Mouse (Mus musculus) midbrain, postnatal 0 days (tissue): ENCODE results near the gene Ermp1. TPM values are rescaled to one million over a fixed set of nuclear protein-coding genes. Genes with fewer than 3 reads are reported as not detected.

Source experiments
- ATAC-seq: fragments of 200-750 bp; cut with Nextera tagmentation; 2 replicates; pipeline ENCODE4 v1.8.0; 2017; ENCODE audit warnings: moderate number of reproducible peaks, mild to moderate bottlenecking, moderate TSS enrichment, moderate library complexity; ENCODE audit not compliant: low FRiP score
- DNase-seq: peaks from one replicate; pipeline ENCODE4 v3.0.0-alpha.2; 2015; ENCODE audit warnings: low spot score
- H3K27ac ChIP-seq: fragments of 300-500 bp; sonication (generic); 2 replicates; pipeline ENCODE4 v1.5.1; 2014; ENCODE audit warnings: low read depth, mild to moderate bottlenecking, low read length, mixed read lengths
- H3K27me3 ChIP-seq: fragments of 300-500 bp; sonication (generic); 2 replicates; pipeline ENCODE4 v1.6.1; 2014; ENCODE audit warnings: low read length, control low read depth, mixed read lengths; ENCODE audit not compliant: insufficient read depth
- H3K36me3 ChIP-seq: fragments of 300-500 bp; sonication (generic); 2 replicates; pipeline ENCODE4 v1.6.1; 2014; ENCODE audit warnings: low read length, control low read depth, mixed read lengths; ENCODE audit not compliant: insufficient read depth
- H3K4me1 ChIP-seq: fragments of 300-500 bp; sonication (generic); 2 replicates; pipeline ENCODE4 v1.6.1; 2014; ENCODE audit warnings: mild to moderate bottlenecking, control low read depth, antibody characterized with exemption, low read length, mixed read lengths; ENCODE audit not compliant: insufficient read depth
- H3K4me2 ChIP-seq: fragments of 300-500 bp; sonication (generic); 2 replicates; pipeline ENCODE4 v1.6.1; 2014; ENCODE audit warnings: low read depth, mild to moderate bottlenecking, low read length, mixed read lengths; ENCODE audit not compliant: poor library complexity, severe bottlenecking
- H3K4me3 ChIP-seq: fragments of 300-500 bp; sonication (generic); 2 replicates; pipeline ENCODE4 v1.5.1; 2014; ENCODE audit warnings: low read depth, mild to moderate bottlenecking, low read length, moderate library complexity
- H3K9ac ChIP-seq: fragments of 300-500 bp; sonication (generic); replicated peaks from 2 replicates; pipeline ENCODE4 v1.6.1; 2014; ENCODE audit warnings: mild to moderate bottlenecking, low read length, moderate library complexity, mixed read lengths; ENCODE audit not compliant: poor library complexity, severe bottlenecking
- H3K9me3 ChIP-seq: fragments of 300-500 bp; sonication (generic); 2 replicates; pipeline ENCODE4 v1.6.1; 2016; ENCODE audit warnings: low read length, control low read depth
- CTCF ChIP-seq: IDR thresholded peaks from 2 replicates; pipeline ENCODE4 v1.5.1; 2016; ENCODE audit warnings: antibody characterized with exemption, mild to moderate bottlenecking
- WGBS: fragments of 180-500 bp; shearing (Covaris S2); extraction: QIAGEN DNeasy Blood & Tissue Kit; methylation state at CpG from one replicate; pipeline ENCODE4 v1.1.7; 2014; 5-methylcytosine and 5-hydroxymethylcytosine counted together
- polyA plus RNA-seq: library from polyadenylated mRNA; unstranded; fragments of >200 nt; fragmentation: Nextera tagmentation; extraction: Ambion mirVana; gene quantifications from 2 replicates; pipeline ENCODE4 v1.2.1, GENCODE M21; 2015
- total RNA-seq: library from RNA; depleted of rRNA; stranded (reverse); fragments of >200 nt; gene quantifications from 2 replicates; pipeline ENCODE4 v1.2.3, GENCODE M21; 2014

Gene Ermp1
- total and polyA plus RNA-seq, 2 experiments from 2014 or later = 9.6 to 15.8 TPM

GRCm38 (mm10) chr19:29666164-29666563, 17.9 kb upstream of the Ermp1 start:
- H3K4me2 ChIP-seq = no peak overlapping the region
- H3K36me3 ChIP-seq = no peaks in the 10 kb centered on the region
- no peak for DNase-seq
- H3K4me3 ChIP-seq = no peak overlapping the region
- ATAC-seq = no peak
- H3K9me3 ChIP-seq = no peaks in the 10 kb centered on the region
- WGBS = 81% methylated on average over 4 of the region's 4 CpGs
- H3K4me1 ChIP-seq = no peaks in the 10 kb centered on the region
- H3K9ac ChIP-seq = no peak overlapping the region
- TF ChIP-seq CTCF = no peak
- no peaks in the 10 kb centered on the region for H3K27me3 ChIP-seq
- H3K27ac ChIP-seq = no peak overlapping the region

GRCm38 (mm10) chr19:29664934-29665333, 16.7 kb upstream of the Ermp1 start:
- no peak overlapping the region for H3K27ac ChIP-seq
- no peaks in the 10 kb centered on the region for H3K36me3 ChIP-seq
- H3K27me3 ChIP-seq = no peaks in the 10 kb centered on the region
- TF ChIP-seq CTCF = no peak
- WGBS = 86% methylated on average over 5 of the region's 5 CpGs
- no peak overlapping the region for H3K4me3 ChIP-seq
- no peak for DNase-seq
- H3K4me2 ChIP-seq = no peak overlapping the region
- no peaks in the 10 kb centered on the region for H3K9me3 ChIP-seq
- H3K4me1 ChIP-seq = no peaks in the 10 kb centered on the region
- no peak overlapping the region for H3K9ac ChIP-seq
- ATAC-seq = no peak

GRCm38 (mm10) chr19:29663780-29664179, 15.6 kb upstream of the Ermp1 start:
- no peaks in the 10 kb centered on the region for H3K4me1 ChIP-seq
- no peak overlapping the region for H3K27ac ChIP-seq
- TF ChIP-seq CTCF = no peak
- no peaks in the 10 kb centered on the region for H3K36me3 ChIP-seq
- WGBS = 81% methylated on average over 8 of the region's 8 CpGs
- no peak for DNase-seq
- no peak overlapping the region for H3K4me3 ChIP-seq
- H3K27me3 ChIP-seq = no peaks in the 10 kb centered on the region
- H3K9ac ChIP-seq = no peak overlapping the region
- no peak overlapping the region for H3K4me2 ChIP-seq
- H3K9me3 ChIP-seq = no peaks in the 10 kb centered on the region
- ATAC-seq = no peak

- no peaks in the 10 kb centered on the region for H3K4me1 ChIP-seq
- TF ChIP-seq CTCF = no peak
- no peak overlapping the region for H3K4me2 ChIP-seq
- ATAC-seq (no peak), DNase-seq (no peak)
- no peaks in the 10 kb centered on the region for H3K36me3 ChIP-seq
- 78% methylated on average over 6 of the region's 6 CpGs for WGBS
- no peak overlapping the region for H3K27ac ChIP-seq
- H3K4me3 ChIP-seq = no peak overlapping the region
- H3K27me3 ChIP-seq = no peaks in the 10 kb centered on the region
- H3K9ac ChIP-seq = no peak overlapping the region
- H3K9me3 ChIP-seq = no peaks in the 10 kb centered on the region
Observed at GRCm38 (mm10) chr19:29661974-29662580, 13.9 kb upstream of the Ermp1 start.

- Histone ChIP-seq H3K4me1 (no peaks in the 10 kb centered on the region), H3K9ac (no peak overlapping the region), H3K27me3 (no peaks in the 10 kb centered on the region), H3K36me3 (no peaks in the 10 kb centered on the region), H3K4me3 (no peak overlapping the region), H3K9me3 (no peaks in the 10 kb centered on the region), H3K27ac (no peak overlapping the region), H3K4me2 (no peak overlapping the region)
- ATAC-seq = no peak
- TF ChIP-seq CTCF = no peak
- 83% methylated on average over 10 of the region's 10 CpGs for WGBS
- no peak for DNase-seq
Observed at GRCm38 (mm10) chr19:29660835-29661764, 12.9 kb upstream of the Ermp1 start.

- no peak overlapping the region for H3K4me2 ChIP-seq
- no peak overlapping the region for H3K4me3 ChIP-seq
- H3K27me3 ChIP-seq = no peaks in the 10 kb centered on the region
- ATAC-seq = no peak
- WGBS = 74% methylated on average over 6 of the region's 6 CpGs
- no peak for TF ChIP-seq CTCF
- no peak overlapping the region for H3K27ac ChIP-seq
- no peaks in the 10 kb centered on the region for H3K36me3 ChIP-seq
- H3K4me1 ChIP-seq = no peaks in the 10 kb centered on the region
- no peaks in the 10 kb centered on the region for H3K9me3 ChIP-seq
- no peak for DNase-seq
- no peak overlapping the region for H3K9ac ChIP-seq
Observed at GRCm38 (mm10) chr19:29659705-29660104, 11.5 kb upstream of the Ermp1 start.
